8 mouse cellular contexts compared by ENCODE assay signal in the genomic region with DNA sequence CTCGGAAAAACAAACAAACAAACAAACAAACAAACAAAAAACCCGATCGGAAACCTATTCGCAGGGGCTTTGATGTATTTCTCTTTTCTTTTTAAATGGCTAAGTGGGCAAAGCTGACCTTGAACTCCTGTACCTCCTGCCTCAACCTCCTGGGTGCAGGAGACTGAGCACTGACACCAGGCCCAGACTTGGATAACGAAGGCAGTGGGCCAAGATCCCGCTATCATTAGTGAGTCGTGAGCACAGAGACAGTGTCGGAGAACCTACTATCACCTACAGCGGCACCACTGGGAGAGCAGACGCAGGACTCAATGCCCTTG. TPM values are rescaled to one million over a fixed set of nuclear protein-coding genes. Genes with fewer than 3 reads are reported as not detected.
DNase-seq lines count a peak whose midpoint lies in the region; ATAC-seq lines count a peak whose summit lies in the region.

No protein-coding gene starts in this region.

- H3K9ac ChIP-seq in neural tube, embryonic 11.5 days (ENCODE audit: low read length) = peak overlapping the region; percentile 91
- H3K9ac ChIP-seq in forebrain, embryonic 13.5 days = peak overlapping the region; percentile 82
- peak overlapping the region; percentile 54 for H3K9ac ChIP-seq in limb, embryonic 15.5 days
- H3K9ac ChIP-seq in stomach, embryonic 14.5 days (replicated peaks; ENCODE audit: low read depth, low read length) = peak overlapping the region; percentile 74

- peaks cover 3% of the 10 kb centered on the region; the same call in 1 of the 2 replicates for H3K4me1 ChIP-seq in neural tube, embryonic 11.5 days (ENCODE audit: control insufficient read depth, insufficient read depth, low read length)
- H3K4me1 ChIP-seq in forebrain, embryonic 13.5 days = peaks cover 15% of the 10 kb centered on the region; the same call in 1 of the 2 replicates
- H3K4me1 ChIP-seq in limb, embryonic 15.5 days = peaks cover 16% of the 10 kb centered on the region
- peaks cover 8% of the 10 kb centered on the region; the same call in 1 of the 2 replicates for H3K4me1 ChIP-seq in stomach, embryonic 14.5 days (ENCODE audit: control insufficient read depth, insufficient read depth, low read length)

- 0 out of 2 replicates have a peak overlapping the region, but pooled peaks have one; percentile 49 for H3K27ac ChIP-seq in neural tube, embryonic 11.5 days (ENCODE audit: low read depth, low read length)
- peak overlapping the region; percentile 89 for H3K27ac ChIP-seq in forebrain, embryonic 13.5 days
- H3K27ac ChIP-seq in limb, embryonic 15.5 days = peak overlapping the region; percentile 91
- peak overlapping the region; percentile 96; the same call in 1 of the 2 replicates for H3K27ac ChIP-seq in stomach, embryonic 14.5 days (ENCODE audit: low read length)

- H3K27me3 ChIP-seq in neural tube, embryonic 11.5 days (ENCODE audit: control insufficient read depth, insufficient read depth, low read length) = no peaks in the 10 kb centered on the region
- no peaks in the 10 kb centered on the region for H3K27me3 ChIP-seq in forebrain, embryonic 13.5 days
- no peaks in the 10 kb centered on the region for H3K27me3 ChIP-seq in limb, embryonic 15.5 days
- no peaks in the 10 kb centered on the region for H3K27me3 ChIP-seq in stomach, embryonic 14.5 days (ENCODE audit: control insufficient read depth, insufficient read depth, low read length)

- H3K9me3 ChIP-seq in neural tube, embryonic 11.5 days (ENCODE audit: control insufficient read depth, low read length) = no peaks in the 10 kb centered on the region
- no peaks in the 10 kb centered on the region for H3K9me3 ChIP-seq in forebrain, embryonic 13.5 days (replicated peaks)
- no peaks in the 10 kb centered on the region for H3K9me3 ChIP-seq in limb, embryonic 15.5 days
- no peaks in the 10 kb centered on the region for H3K9me3 ChIP-seq in stomach, embryonic 14.5 days (ENCODE audit: control insufficient read depth, low read depth, low read length)

- ATAC-seq in neural tube, embryonic 11.5 days (ENCODE audit: insufficient read depth, low FRiP score, low TSS enrichment) = no peak
- ATAC-seq in forebrain, embryonic 13.5 days = no peak
- peak; percentile 33; the same call in 1 of the 2 replicates for ATAC-seq in limb, embryonic 15.5 days (ENCODE audit: insufficient number of reproducible peaks, low FRiP score, low TSS enrichment, low read depth)
- no peak for ATAC-seq in stomach, embryonic 14.5 days (ENCODE audit: insufficient number of reproducible peaks, insufficient read depth, low FRiP score, low read depth)

- H3K4me3 ChIP-seq in neural tube, embryonic 11.5 days (ENCODE audit: low read depth, low read length) = peak overlapping the region; percentile 95
- H3K4me3 ChIP-seq in forebrain, embryonic 13.5 days = peak overlapping the region; percentile 95
- H3K4me3 ChIP-seq in limb, embryonic 15.5 days = peak overlapping the region; percentile 90
- peak overlapping the region; percentile 96 for H3K4me3 ChIP-seq in stomach, embryonic 14.5 days (ENCODE audit: low read depth, low read length)

- 8% methylated on average over 10 of the region's 10 CpGs for WGBS in neural tube, embryonic 11.5 days
- WGBS in forebrain, embryonic 13.5 days = 9% methylated on average over 10 of the region's 10 CpGs
- WGBS in limb, embryonic 15.5 days = 5% methylated on average over 10 of the region's 10 CpGs
- WGBS in stomach, embryonic 14.5 days = 4% methylated on average over 10 of the region's 10 CpGs

- DNase-seq in neural tube, embryonic 11.5 days (ENCODE audit: low spot score) = no peak
- no peak for DNase-seq in neural tube, embryonic 10.5 days (ENCODE audit: extremely low spot score, low spot score)
- no peak for DNase-seq in cerebellum, adult 11-12 months
- no peak for DNase-seq in cerebellum, adult 9-11 months
- DNase-seq in layer of hippocampus, adult 11-12 months (ENCODE audit: low spot score) = no peak

- H3K4me2 ChIP-seq in neural tube, embryonic 11.5 days (ENCODE audit: low read depth) = peak overlapping the region; percentile 63
- peak overlapping the region; percentile 71 for H3K4me2 ChIP-seq in forebrain, embryonic 13.5 days
- H3K4me2 ChIP-seq in limb, embryonic 15.5 days = peak overlapping the region; percentile 77
- H3K4me2 ChIP-seq in stomach, embryonic 14.5 days (replicated peaks; ENCODE audit: low read depth, low read length) = peak overlapping the region; percentile 69

- peaks cover 5% of the 10 kb centered on the region for H3K36me3 ChIP-seq in neural tube, embryonic 11.5 days (ENCODE audit: control insufficient read depth, insufficient read depth, low read length)
- H3K36me3 ChIP-seq in forebrain, embryonic 13.5 days (ENCODE audit: poor library complexity, severe bottlenecking) = peaks cover 15% of the 10 kb centered on the region
- H3K36me3 ChIP-seq in limb, embryonic 15.5 days = 0 out of 2 replicates have a peak, but pooled peaks cover 3% of the 10 kb centered on the region
- H3K36me3 ChIP-seq in stomach, embryonic 14.5 days (ENCODE audit: control insufficient read depth, insufficient read depth, low read length) = peaks cover 12% of the 10 kb centered on the region; the same call in 1 of the 2 replicates

RNA-seq across cellular contexts. Expression of a gene that starts 0.7 kb away (rescaled TPM):
- polyA plus RNA-seq in neural tube, embryonic 11.5 days (2014; fragmentation: Nextera tagmentation; extraction: Ambion mirVana) = 110 and 124 TPM in 2 replicates
- 108 and 109 TPM in 2 replicates for polyA plus RNA-seq in forebrain, embryonic 13.5 days (2015; fragmentation: Nextera tagmentation; extraction: Ambion mirVana)
- 72.6 and 73.7 TPM in 2 replicates for polyA plus RNA-seq in limb, embryonic 15.5 days (2015; fragmentation: Nextera tagmentation; extraction: Ambion mirVana)
- 107 and 108 TPM in 2 replicates for polyA plus RNA-seq in stomach, embryonic 14.5 days (2014; fragmentation: Nextera tagmentation; extraction: Ambion mirVana)

RNA-seq across cellular contexts. Expression of a gene that starts 20.0 kb away (rescaled TPM):
- not detected in 2 replicates for polyA plus RNA-seq in neural tube, embryonic 11.5 days (2014; fragmentation: Nextera tagmentation; extraction: Ambion mirVana)
- polyA plus RNA-seq in forebrain, embryonic 13.5 days (2015; fragmentation: Nextera tagmentation; extraction: Ambion mirVana) = not detected in 2 replicates
- polyA plus RNA-seq in limb, embryonic 15.5 days (2015; fragmentation: Nextera tagmentation; extraction: Ambion mirVana) = not detected in 2 replicates
- polyA plus RNA-seq in stomach, embryonic 14.5 days (2014; fragmentation: Nextera tagmentation; extraction: Ambion mirVana) = not detected in 2 replicates

RNA-seq across cellular contexts. Expression of a gene that starts 40.4 kb away (rescaled TPM):
- polyA plus RNA-seq in neural tube, embryonic 11.5 days (2014; fragmentation: Nextera tagmentation; extraction: Ambion mirVana) = 18.8 and 22.0 TPM in 2 replicates
- polyA plus RNA-seq in forebrain, embryonic 13.5 days (2015; fragmentation: Nextera tagmentation; extraction: Ambion mirVana) = 27.8 and 28.4 TPM in 2 replicates
- polyA plus RNA-seq in limb, embryonic 15.5 days (2015; fragmentation: Nextera tagmentation; extraction: Ambion mirVana) = 14.1 and 15.0 TPM in 2 replicates
- 28.2 and 30.6 TPM in 2 replicates for polyA plus RNA-seq in stomach, embryonic 14.5 days (2014; fragmentation: Nextera tagmentation; extraction: Ambion mirVana)
